Mouse (Mus musculus) c-Kit-negative CD71-positive TER-119-positive erythroid progenitor cells, embryonic 14.5 days (primary cell): ENCODE measurements around the gene Epb41l1.

Experiments
- DNase-seq: peaks from one replicate; pipeline ENCODE4 v3.0.0-alpha.2; 2013; ENCODE audit warnings: low read depth, low spot score

Epb41l1 gene

DNA sequence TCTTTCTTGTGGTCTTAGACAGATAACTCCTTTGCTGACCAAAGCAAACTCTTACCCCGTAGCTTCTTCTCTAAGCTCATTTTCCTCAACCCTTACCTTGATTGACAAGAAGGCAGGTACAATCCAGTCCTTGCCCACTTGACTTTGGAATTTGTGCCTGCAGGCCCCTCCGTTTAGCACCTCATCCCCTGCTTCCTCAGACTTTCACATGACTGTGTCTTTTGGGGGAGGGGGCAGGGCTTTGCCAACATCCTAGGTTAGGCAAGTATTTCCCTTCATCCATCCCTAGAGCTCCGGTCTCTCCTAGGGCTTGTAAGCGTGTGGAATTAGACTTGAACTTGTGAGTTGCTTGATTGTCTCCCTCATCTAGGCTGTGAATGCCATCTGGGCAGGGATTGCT, 3.0 kb downstream of the Epb41l1 start:
- no peak for DNase-seq

GRCm38 (mm10) chr2:156425618-156426017, 4.9 kb downstream of the Epb41l1 start:
- DNase-seq: no peak

GRCm38 (mm10) chr2:156426151-156426550, 5.4 kb downstream of the Epb41l1 start:
- no peak for DNase-seq

- DNase-seq: no peak
Observed at GRCm38 (mm10) chr2:156429836-156430235, 9.1 kb downstream of the Epb41l1 start.

DNA sequence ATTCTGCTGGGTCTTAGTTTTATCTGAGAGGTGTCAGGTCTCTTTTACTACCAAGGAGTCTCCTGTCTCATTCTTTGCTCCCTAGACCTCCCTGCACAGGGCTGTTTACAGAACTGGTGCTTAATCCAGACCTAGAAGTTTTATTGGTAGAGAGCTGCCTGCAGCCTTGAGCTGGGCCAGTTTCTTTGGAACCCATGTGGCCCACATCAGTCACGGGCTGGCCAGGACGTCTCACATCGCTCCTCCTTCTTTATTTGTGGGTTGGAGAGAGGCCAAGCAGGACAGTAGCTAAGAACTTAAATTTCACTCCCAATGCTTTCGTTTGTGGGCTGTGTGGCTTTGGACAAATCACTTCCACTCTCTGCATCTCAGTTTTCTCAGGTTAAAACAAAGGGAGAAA, 9.6 kb downstream of the Epb41l1 start:
- DNase-seq: no peak

GRCm38 (mm10) chr2:156431409-156431808, 10.7 kb downstream of the Epb41l1 start:
- DNase-seq: no peak

- no peak for DNase-seq
Observed at GRCm38 (mm10) chr2:156432086-156432485, 11.4 kb downstream of the Epb41l1 start.

GRCm38 (mm10) chr2:156432874-156433868, 12.5 kb downstream of the Epb41l1 start:
- DNase-seq: no peak

DNA sequence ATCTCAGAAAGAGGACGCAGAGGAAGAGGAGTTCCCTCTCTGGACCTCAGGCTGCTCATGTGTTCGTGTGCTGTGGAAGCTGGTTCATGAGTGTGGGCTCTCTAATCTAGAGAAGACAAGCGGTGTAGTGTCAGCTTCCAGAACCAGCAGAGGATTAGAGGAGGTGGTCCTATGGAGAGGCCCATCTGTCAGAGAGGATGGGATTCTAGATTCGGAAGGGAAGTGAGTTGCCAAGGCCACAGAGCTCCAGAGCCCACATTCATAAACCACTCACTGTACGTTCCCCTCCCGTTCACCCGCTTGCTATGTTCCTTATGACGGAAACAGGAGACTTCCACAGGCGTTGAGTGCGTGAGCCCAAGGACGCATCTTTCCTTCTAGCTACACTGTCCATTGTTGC, 16.9 kb downstream of the Epb41l1 start:
- no peak for DNase-seq

DNA sequence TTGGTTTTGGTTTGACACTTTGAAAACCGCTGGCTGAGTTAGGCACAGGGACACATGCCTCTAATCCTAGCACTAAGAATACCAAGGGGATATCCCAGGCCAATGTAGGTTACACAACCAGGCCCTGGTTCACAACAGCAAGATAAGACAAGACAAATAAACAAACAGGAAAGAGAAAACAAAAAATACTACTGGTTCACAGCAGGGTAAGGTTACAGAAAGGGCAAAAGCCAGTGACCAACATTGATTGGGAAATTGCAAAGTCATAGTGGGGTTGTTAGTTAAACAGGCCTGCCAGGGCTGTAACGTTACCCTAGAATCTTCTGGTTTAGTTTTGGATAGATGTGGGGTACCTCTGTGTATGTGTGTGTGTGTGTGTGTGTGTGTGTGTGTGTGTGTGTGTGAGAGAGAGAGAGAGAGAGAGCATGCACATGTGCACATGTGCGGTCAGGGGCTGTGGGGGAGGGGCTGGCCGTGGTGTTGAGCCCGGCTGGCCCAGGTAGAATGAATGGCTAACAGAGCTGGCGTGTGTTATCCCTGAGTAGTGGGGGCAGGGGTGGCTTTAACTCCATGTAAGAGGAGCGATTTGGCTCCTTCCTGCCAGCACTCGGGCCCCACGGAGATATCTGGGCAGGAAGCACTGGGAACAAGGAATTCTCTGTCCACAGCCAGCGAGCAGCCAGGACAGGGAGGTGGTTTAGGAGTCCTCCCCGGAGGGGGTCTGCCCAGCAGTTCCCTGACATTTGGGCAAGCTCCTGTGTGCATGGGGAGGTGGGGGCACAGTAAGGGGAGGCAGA, 19.2 kb downstream of the Epb41l1 start:
- no peak for DNase-seq

GRCm38 (mm10) chr2:156441909-156442308, 21.2 kb downstream of the Epb41l1 start:
- DNase-seq: no peak

- no peak for DNase-seq
Observed at GRCm38 (mm10) chr2:156443323-156443722, 22.6 kb downstream of the Epb41l1 start.

GRCm38 (mm10) chr2:156446489-156447035, 25.9 kb downstream of the Epb41l1 start:
- no peak for DNase-seq

- DNase-seq: no peak
Observed at GRCm38 (mm10) chr2:156447413-156448295, 26.9 kb downstream of the Epb41l1 start.

DNA sequence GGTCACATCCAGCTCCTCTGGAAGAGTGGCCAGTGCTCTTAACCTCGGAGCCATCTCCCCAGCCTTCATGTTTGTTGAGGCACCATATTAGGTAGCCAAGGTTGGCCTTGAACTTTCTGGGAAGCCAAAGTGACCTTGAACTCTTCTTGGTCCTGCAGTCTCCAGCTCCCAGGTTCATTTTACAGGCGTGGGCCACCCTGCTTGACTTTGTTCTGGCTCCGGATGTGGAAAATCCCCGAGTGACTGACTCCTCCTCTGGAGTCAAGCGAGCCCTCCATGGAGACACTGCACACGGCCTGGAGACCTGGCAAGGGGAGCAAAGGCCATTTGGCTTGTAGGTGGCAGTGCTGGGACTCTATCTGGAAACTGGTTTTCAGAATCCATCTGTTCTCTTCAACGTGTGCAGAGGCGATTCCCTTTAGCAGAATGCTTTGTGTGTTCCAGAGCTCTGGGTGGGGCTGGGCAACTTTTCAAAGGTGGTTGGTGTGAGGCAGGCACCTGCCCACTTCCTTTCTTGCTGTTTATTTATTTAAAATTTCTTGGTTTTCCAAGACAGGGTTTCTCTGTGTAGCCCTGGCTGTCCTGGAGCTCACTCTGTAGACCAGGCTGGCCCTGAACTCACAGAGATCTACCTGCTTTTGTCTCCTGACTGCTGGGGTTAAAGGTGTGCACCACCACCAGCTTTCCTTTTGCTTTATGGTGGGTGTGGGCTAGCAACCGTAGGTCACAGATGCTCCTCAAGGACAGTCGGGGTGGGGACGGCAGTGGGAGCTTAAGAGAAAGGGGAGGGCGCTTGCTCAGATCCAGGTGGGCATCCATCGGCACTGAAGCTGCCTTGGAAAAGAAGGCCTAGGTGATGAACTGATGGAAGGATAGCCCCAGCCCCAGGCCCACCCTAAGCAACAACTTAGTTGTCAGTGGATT, 30.8 kb downstream of the Epb41l1 start:
- DNase-seq: no peak

- DNase-seq: no peak
Observed at GRCm38 (mm10) chr2:156452149-156452536, 31.4 kb downstream of the Epb41l1 start.

GRCm38 (mm10) chr2:156453822-156454221, 33.1 kb downstream of the Epb41l1 start:
- DNase-seq: no peak

DNA sequence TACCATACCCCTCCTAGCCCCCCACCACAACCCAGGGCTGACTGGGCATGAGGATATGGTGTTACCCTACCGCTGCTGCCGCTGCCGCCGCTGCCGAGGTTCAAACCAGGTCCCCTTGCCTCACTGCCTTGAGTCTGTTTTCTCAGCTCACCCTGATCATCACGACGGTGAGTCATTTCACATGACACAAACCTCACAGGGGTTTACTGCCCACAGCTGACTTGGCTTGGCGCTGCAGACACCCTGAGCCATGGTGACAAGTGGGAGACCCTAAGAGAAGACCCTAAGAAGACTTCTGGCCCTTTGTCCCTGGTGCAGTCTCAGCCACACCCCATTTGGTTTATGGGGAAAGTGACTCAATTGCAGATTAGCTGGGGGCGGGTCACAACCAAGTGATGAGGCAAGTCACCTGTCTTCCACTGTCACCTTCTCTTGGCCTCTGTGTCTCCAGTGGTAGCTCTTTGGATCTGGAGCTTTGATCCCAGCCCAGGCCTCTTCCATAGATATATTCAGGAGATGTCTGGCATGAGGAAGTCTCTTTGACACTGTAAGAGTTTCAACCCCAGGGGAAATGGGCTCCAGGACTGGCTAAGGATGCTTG, 34.9 kb downstream of the Epb41l1 start:
- DNase-seq: no peak
